Mouse (Mus musculus): Measurements from ENCODE around the gene Samd7.

- TF ChIP-seq CTCF (IDR thresholded peaks at IDR 0.05; ENCODE audit: control insufficient read depth, insufficient read depth, insufficient read length) (no peak), CEBPB (IDR thresholded peaks at IDR 0.05; ENCODE audit: low read depth) (no peak), USF1 (IDR thresholded peaks at IDR 0.05; ENCODE audit: low read depth) (no peak), MYOD1 (IDR thresholded peaks at IDR 0.05; ENCODE audit: control insufficient read depth, insufficient read length, low read depth) (no peak), MAX (IDR thresholded peaks at IDR 0.05) (no peak)
Observed at GRCm38 (mm10) chr3:30724105-30724824, 21.8 kb upstream of the Samd7 start.
